Mouse (Mus musculus) midbrain, embryonic 15.5 days (tissue): Measurements from ENCODE around the gene Shroom1. TPM values are rescaled to one million over a fixed set of nuclear protein-coding genes. Genes with fewer than 3 reads are reported as not detected.

Experiments used
- ATAC-seq: fragments of 200-750 bp; cut with Nextera tagmentation; replicated peaks from 2 replicates; pipeline ENCODE4 v1.8.0; 2017; ENCODE audit warnings: moderate TSS enrichment
- H3K27ac ChIP-seq: fragments of 300-500 bp; sonication (generic); 2 replicates; pipeline ENCODE4 v1.5.1; 2015; ENCODE audit warnings: mild to moderate bottlenecking, inconsistent platforms
- H3K27me3 ChIP-seq: fragments of 300-500 bp; sonication (generic); replicated peaks from 2 replicates; pipeline ENCODE4 v1.6.1; 2015; ENCODE audit warnings: inconsistent platforms
- H3K36me3 ChIP-seq: fragments of 300-500 bp; sonication (generic); replicated peaks from 2 replicates; pipeline ENCODE4 v1.6.1; 2015; ENCODE audit warnings: inconsistent platforms
- H3K4me1 ChIP-seq: fragments of 300-500 bp; sonication (generic); 2 replicates; pipeline ENCODE4 v1.6.1; 2015; ENCODE audit warnings: inconsistent platforms
- H3K4me2 ChIP-seq: fragments of 300-500 bp; sonication (generic); 2 replicates; pipeline ENCODE4 v1.6.1; 2015; ENCODE audit warnings: inconsistent platforms, mild to moderate bottlenecking, moderate library complexity
- H3K4me3 ChIP-seq: fragments of 300-500 bp; sonication (generic); 2 replicates; pipeline ENCODE4 v1.5.1; 2015; ENCODE audit warnings: mild to moderate bottlenecking, inconsistent platforms
- H3K9ac ChIP-seq: fragments of 300-500 bp; sonication (generic); 2 replicates; pipeline ENCODE4 v1.6.1; 2015; ENCODE audit warnings: mild to moderate bottlenecking, inconsistent platforms
- H3K9me3 ChIP-seq: fragments of 300-500 bp; sonication (generic); 2 replicates; pipeline ENCODE4 v1.6.1; 2016; ENCODE audit warnings: inconsistent platforms
- WGBS: fragments of 180-500 bp; shearing (Covaris S2); methylation state at CpG from one replicate; pipeline ENCODE4 v1.1.7; 2015; ENCODE audit warnings: mixed read lengths; 5-methylcytosine and 5-hydroxymethylcytosine counted together
- polyA plus RNA-seq: library from polyadenylated mRNA; unstranded; fragments of >200 nt; fragmentation: Nextera tagmentation; extraction: Ambion mirVana; gene quantifications from 2 replicates; pipeline ENCODE4 v1.2.1, GENCODE M21; 2015

The Shroom1 gene
- polyA plus RNA-seq, 1 experiment from 2014 or later: 3.5 TPM

DNA sequence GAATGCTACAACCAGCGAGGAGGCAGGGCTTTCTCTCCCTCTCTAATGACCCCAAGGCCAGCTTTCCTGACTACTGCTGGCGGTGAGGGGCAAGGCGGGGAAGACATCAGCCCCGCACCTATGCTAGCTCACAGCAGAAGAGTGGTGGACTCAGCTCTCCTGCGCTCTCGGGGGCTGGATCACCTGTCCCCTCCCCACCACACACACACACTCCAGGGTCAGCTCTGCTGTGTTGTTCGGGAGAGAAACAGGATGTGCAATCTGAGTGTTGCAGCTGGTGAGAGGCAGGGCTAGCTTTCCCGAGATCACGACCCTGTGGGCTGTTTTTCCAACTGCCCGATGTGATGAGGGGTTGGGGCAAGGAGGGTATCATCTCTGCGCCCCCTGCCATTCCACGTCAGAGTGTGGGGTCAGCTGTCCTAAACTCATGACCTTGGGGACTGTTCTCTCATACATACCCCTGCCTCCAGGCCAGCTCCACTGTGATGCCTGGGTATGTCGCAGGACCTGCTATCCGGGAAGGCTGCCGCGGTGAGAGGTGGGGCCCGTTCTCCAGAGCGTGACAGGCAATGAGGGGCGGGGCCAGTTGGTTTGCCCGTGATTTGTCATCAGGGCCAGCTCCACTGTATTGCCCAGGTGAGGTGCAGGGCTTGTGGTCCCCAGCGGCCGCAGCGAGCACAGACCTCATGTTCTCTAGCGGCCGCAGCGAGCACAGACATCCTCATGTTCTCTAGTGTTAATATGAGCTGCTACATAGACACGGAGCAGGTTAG, 30.0 kb downstream of the Shroom1 start:
- Histone ChIP-seq H3K9ac (peak overlapping the region; percentile 23; the same call in 1 of the 2 replicates), H3K9me3 (no peaks in the 10 kb centered on the region), H3K36me3 (no peaks in the 10 kb centered on the region), H3K4me2 (peak overlapping the region; percentile 54), H3K4me1 (peaks cover 7% of the 10 kb centered on the region), H3K27ac (no peak overlapping the region), H3K27me3 (peaks cover 37% of the 10 kb centered on the region), H3K4me3 (peak overlapping the region; percentile 26)
- WGBS: 12% methylated on average over 27 of the region's 27 CpGs
- peak; percentile 54; the same call in 1 of the 2 replicates for ATAC-seq

DNA sequence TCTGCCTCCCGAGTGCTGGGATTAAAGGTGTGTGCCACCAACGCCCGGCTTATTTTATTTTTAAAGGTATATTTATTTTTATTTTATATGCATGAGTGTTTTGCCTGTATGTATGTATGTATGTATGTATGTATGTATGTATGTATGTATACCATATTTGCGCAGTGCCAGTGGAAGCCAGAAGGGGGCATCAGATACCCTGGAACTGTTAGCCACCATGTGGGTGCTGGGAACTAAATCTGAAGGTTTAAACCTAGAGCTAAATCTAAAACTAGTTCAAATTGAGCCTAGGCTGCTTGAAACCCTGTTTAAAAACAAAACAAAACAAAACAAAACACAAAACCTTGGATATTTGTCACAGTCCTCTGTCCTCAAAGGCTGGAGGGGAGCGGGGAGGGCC, 32.0 kb downstream of the Shroom1 start:
- WGBS: 88% methylated on average over 5 of the region's 5 CpGs
- ATAC-seq: no peak
- no peak overlapping the region for H3K4me3 ChIP-seq
- no peak overlapping the region for H3K27ac ChIP-seq
- H3K9ac ChIP-seq: no peak overlapping the region
- no peaks in the 10 kb centered on the region for H3K9me3 ChIP-seq
- H3K36me3 ChIP-seq: no peaks in the 10 kb centered on the region
- H3K4me2 ChIP-seq: no peak overlapping the region
- H3K27me3 ChIP-seq: peaks cover 28% of the 10 kb centered on the region
- H3K4me1 ChIP-seq: peaks cover 7% of the 10 kb centered on the region

DNA sequence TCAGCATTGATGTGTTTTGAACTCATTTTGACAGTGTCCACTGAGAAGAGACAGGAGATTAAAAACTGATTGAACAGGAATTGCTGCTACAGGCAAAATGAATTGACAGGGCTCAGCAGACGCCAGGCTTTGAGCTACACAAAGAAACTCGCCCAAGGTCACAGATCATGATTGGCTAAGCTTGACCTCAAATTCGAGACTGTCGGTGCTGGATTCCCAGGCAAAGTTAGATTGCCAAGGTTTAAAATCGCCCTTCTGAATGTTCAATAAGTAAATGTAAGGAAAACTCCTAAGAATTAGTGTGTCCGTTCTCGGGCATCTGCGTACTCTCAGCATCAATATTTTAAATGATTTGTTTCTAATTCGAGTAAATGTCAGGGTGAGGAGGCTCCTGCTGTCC, 32.4 kb downstream of the Shroom1 start:
- H3K9me3 ChIP-seq: no peaks in the 10 kb centered on the region
- no peak overlapping the region for H3K4me3 ChIP-seq
- ATAC-seq: no peak
- H3K27me3 ChIP-seq: peaks cover 28% of the 10 kb centered on the region
- H3K4me2 ChIP-seq: no peak overlapping the region
- WGBS: 49% methylated on average over 9 of the region's 9 CpGs
- H3K27ac ChIP-seq: no peak overlapping the region
- H3K4me1 ChIP-seq: peaks cover 7% of the 10 kb centered on the region
- no peak overlapping the region for H3K9ac ChIP-seq
- no peaks in the 10 kb centered on the region for H3K36me3 ChIP-seq

DNA sequence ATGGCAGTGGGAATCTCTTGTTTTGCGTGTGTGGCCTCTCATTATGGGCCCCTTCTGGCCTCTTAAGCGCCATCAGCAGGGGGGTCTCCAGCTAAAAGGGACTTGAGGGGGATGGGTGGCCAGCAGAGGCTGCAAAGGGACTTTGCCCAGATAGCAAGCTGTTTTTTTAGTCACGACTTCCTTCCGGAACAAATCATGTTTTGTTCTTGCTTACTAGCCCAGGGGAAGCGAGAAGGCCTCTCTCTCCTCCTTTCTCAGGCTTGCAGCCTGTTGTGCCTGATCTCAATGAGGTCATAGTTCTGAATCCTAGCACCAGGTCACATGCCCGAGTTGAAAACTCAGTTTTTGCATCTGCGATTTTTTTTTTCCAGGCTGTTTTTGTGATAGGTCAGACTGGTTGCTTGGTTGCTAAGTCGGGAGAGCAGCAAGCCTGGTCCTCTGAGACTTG, 35.0 kb downstream of the Shroom1 start:
- WGBS: 3% methylated on average over 8 of the region's 8 CpGs
- H3K27me3 ChIP-seq: peaks cover 12% of the 10 kb centered on the region; the same call in 1 of the 2 replicates
- H3K27ac ChIP-seq: no peak overlapping the region
- peaks cover 5% of the 10 kb centered on the region for H3K4me1 ChIP-seq
- no peaks in the 10 kb centered on the region for H3K9me3 ChIP-seq
- H3K9ac ChIP-seq: no peak overlapping the region
- no peak for ATAC-seq
- no peak overlapping the region for H3K4me3 ChIP-seq
- no peak overlapping the region for H3K4me2 ChIP-seq
- H3K36me3 ChIP-seq: no peaks in the 10 kb centered on the region

DNA sequence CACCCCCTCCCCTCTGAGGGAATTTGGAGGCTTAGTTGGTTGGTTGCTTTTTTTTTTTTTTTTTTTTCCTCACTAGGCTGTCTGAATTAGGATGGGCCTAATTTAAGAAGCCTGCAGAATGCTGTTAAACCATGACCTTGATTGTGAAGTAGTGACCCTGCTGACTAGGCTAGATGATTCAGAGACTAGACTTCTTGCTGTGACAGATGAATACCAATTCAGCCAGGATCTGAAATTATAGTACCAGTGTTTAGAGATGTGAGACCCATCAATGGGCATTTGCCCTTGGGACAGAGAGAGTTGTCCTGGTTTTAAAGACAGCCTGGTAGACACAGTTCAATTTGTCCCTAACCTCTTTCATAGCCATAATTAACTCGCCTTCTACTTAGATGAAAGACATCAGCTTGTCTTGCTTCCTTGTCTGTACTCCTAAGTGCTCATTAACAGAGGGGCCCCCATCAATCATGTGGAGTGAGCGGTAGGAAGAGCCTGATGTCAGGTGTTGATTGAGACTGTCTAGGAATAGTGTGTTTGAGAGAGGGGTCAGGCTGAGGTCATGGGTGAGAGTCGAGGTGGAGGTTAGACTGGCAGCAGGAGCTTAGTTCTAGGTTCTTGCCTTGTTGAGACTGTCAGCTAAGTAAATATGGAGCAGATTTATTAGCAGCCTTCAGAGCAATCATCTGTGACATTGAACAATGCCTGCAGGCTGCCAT, 36.4 kb downstream of the Shroom1 start:
- H3K9ac ChIP-seq: no peak overlapping the region
- ATAC-seq: no peak
- WGBS: 41% methylated on average over 3 of the region's 3 CpGs

DNA sequence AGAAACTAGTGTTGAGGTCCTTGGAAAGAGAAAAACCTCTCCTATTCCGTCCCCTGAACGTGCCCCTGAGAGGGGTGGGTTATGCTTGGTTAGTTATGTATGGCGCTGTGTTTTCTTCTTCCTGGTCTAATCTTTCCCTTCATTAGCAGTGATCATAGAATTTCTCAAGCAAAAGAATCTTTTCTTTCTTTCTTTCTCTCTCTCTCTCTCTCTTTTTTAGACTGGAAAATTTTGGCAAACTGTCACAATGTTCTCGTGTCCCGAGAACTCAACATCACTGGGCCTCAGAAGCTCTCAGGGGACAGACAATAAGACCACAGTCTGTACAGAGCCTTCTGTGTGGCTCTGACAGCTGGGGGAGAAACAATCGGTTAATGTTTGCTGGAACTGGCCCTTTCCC, 38.4 kb downstream of the Shroom1 start:
- Histone ChIP-seq H3K4me3 (no peak overlapping the region), H3K4me1 (no peaks in the 10 kb centered on the region), H3K27ac (no peak overlapping the region), H3K4me2 (no peak overlapping the region), H3K27me3 (peaks cover 5% of the 10 kb centered on the region; the same call in 1 of the 2 replicates), H3K9ac (no peak overlapping the region), H3K36me3 (no peaks in the 10 kb centered on the region), H3K9me3 (no peaks in the 10 kb centered on the region)
- no peak for ATAC-seq
- 13% methylated on average over 6 of the region's 6 CpGs for WGBS

More for the DNA sequence above, 36.4 kb downstream of the Shroom1 start:
- Histone ChIP-seq H3K27ac (no peak overlapping the region), H3K4me3 (no peak overlapping the region), H3K36me3 (no peaks in the 10 kb centered on the region), H3K4me1 (no peaks in the 10 kb centered on the region), H3K27me3 (peaks cover 9% of the 10 kb centered on the region; the same call in 1 of the 2 replicates), H3K4me2 (no peak overlapping the region), H3K9me3 (no peaks in the 10 kb centered on the region)

DNA sequence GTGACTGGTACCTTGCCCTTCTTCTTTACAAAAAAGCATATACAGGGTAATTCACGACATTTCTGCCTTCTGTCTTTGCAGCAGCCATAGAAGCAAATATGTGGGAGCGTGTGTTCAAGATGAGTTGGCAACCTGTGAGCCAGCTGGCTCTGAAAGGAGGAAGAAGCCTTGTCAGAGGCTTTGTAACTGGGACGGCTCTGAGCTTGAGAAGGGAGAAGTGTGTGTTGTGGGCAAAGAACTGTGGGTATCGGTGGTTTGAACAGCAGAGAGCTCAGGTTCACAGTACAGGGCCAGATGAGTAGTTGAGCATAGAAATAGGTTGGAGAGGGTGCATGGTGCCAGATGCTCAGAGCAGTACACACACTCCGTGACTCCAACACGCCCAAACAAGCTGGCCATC, 39.9 kb downstream of the Shroom1 start:
- H3K27ac ChIP-seq: no peak overlapping the region
- H3K27me3 ChIP-seq: peaks cover 5% of the 10 kb centered on the region; the same call in 1 of the 2 replicates
- H3K4me1 ChIP-seq: no peaks in the 10 kb centered on the region
- H3K9ac ChIP-seq: no peak overlapping the region
- ATAC-seq: no peak
- no peak overlapping the region for H3K4me2 ChIP-seq
- H3K4me3 ChIP-seq: no peak overlapping the region
- no peaks in the 10 kb centered on the region for H3K9me3 ChIP-seq
- 71% methylated on average over 6 of the region's 6 CpGs for WGBS
- H3K36me3 ChIP-seq: no peaks in the 10 kb centered on the region

DNA sequence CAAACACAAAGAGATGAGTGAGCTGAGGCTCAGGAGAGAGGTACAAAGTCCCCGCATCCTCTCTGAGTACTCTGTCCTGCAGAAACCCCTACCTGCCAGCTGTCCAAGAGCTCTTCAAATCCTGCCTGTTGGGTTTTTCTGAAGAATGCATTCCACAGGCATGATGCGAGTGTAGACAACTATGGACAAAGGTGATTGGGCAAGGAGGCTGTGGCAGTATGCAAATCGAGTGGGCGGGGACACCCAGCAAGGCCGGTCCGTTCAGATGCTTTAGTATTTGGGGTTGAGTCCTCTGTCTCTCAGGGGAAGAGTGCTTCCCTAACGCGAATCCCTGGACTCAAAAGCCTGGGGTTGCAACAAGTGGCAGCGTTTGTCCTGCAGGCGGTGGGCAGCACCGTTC, 43.6 kb downstream of the Shroom1 start:
- WGBS: 9% methylated on average over 11 of the region's 11 CpGs
- Histone ChIP-seq H3K4me2 (no peak overlapping the region), H3K4me1 (no peaks in the 10 kb centered on the region), H3K27me3 (peaks cover 5% of the 10 kb centered on the region), H3K9me3 (no peaks in the 10 kb centered on the region), H3K9ac (no peak overlapping the region), H3K4me3 (no peak overlapping the region), H3K36me3 (no peaks in the 10 kb centered on the region), H3K27ac (no peak overlapping the region)
- ATAC-seq: no peak

DNA sequence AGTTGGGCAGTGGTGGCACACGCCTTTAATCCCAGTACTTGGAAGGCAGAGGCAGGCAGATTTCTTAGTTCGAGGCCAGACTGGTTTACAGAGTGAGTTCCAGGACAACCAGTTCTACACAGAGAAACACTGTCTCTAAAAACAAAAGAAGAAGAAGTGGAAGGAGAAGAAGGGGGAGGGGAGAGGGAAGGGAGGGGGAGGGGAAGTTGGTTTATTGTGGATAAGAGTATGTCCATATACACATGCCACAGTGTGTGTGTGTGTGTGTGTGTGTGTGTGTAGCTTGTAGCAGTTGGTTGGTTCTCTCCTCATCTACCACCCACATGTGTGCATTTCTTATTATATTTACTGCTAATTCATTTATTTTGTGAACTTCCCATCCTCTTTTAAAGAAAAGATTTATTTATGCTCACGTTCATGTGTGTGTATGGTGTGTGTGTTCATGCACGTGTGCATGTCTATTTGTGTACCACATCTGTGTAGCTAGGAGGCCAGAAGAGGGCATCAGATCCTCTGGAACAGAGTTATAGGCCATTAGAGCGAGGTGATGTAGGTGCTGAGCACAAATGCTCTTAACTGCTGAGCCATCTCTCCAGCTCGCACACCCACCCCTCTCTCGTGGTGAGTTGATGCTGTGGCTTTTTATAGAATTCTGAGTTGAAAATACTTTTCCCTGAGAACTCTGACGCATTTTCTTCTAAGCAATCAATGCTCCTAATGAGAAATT, 45.2 kb downstream of the Shroom1 start:
- Histone ChIP-seq H3K36me3 (no peaks in the 10 kb centered on the region), H3K9ac (no peak overlapping the region), H3K4me3 (no peak overlapping the region), H3K27me3 (peaks cover 5% of the 10 kb centered on the region), H3K4me1 (no peaks in the 10 kb centered on the region), H3K27ac (no peak overlapping the region), H3K9me3 (no peaks in the 10 kb centered on the region), H3K4me2 (no peak overlapping the region)
- no peak for ATAC-seq
- 83% methylated on average over 8 of the region's 8 CpGs for WGBS

DNA sequence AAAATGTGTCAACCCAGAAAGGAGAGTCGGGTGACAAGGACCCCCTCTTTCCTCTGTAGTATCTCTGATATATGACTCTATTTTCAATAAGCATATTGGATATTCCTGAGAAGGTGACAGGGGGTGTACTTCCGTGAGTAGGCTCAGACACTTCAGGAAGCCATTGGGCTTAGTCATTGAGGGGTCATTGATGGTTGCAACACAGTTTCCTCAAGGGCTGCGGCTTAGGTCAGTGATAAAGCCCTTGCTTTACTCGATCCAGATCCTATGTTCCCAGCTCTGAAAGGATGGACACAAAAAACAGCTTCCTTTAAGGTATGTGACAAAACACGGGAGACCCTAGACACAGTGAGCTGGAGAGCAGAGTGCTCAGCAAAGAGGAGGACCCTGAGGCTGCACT, 46.7 kb downstream of the Shroom1 start:
- Histone ChIP-seq H3K4me1 (no peaks in the 10 kb centered on the region), H3K36me3 (no peaks in the 10 kb centered on the region), H3K9ac (no peak overlapping the region), H3K27me3 (no peaks in the 10 kb centered on the region; the same call in 1 of the 2 replicates), H3K9me3 (no peaks in the 10 kb centered on the region), H3K4me2 (no peak overlapping the region), H3K4me3 (no peak overlapping the region), H3K27ac (no peak overlapping the region)
- ATAC-seq: no peak
- 87% methylated on average over 5 of the region's 5 CpGs for WGBS

DNA sequence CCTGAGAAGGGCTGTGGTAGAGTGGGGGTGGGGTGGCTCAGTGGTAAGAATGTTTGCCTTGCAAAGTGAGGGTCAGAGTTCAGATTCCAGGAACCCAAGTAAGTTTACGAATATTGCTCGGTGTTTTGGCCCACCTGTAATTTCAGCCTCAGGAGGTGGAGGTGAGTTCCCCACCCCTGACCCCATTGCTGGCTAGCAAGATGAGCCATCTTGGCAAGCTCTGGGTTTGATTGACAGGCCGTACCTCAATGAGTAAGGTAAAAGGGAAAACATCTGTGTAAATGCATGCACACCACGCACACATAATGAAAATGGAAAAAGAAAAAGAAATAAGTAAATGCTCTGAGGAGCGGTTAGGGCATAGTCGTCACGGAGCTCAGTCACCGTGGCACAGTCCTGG, 47.4 kb downstream of the Shroom1 start:
- Histone ChIP-seq H3K4me2 (no peak overlapping the region), H3K27me3 (no peaks in the 10 kb centered on the region; the same call in 1 of the 2 replicates), H3K9me3 (no peaks in the 10 kb centered on the region), H3K4me1 (no peaks in the 10 kb centered on the region), H3K36me3 (no peaks in the 10 kb centered on the region), H3K9ac (no peak overlapping the region), H3K27ac (no peak overlapping the region), H3K4me3 (no peak overlapping the region)
- ATAC-seq: no peak
- 95% methylated on average over 8 of the region's 8 CpGs for WGBS

DNA sequence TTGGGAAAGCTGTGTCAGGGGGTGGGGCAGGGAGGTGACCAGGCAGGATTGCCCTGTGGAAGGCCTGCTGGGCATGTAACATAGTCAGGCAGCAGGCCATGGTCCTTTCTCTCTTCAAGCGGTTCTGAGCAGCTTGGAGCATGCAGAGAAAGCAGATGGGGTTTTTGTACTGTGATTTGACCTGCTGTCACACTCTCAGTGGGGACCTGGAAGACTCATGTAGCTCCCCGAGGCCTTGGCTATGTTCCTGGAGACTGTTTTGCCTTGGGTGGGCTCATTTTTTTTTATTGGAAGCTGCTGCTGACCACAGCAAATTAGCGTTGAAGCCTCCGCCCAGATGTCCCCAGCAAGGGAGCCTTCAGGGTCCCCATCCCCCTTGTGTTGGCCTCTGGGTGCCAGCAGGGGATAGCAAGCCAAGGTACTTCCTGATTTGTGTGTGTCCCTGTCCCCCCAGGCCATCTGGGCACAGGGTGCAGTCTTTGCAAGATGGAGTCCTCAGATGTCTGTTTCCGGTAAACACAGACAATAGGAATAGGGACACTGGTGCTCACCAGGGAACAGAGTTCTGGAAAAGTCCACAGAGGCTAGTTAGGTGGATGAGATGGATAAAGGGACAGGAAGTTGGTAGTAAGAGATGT, 48.1 kb downstream of the Shroom1 start:
- Histone ChIP-seq H3K27ac (no peak overlapping the region), H3K9ac (no peak overlapping the region), H3K4me1 (no peaks in the 10 kb centered on the region), H3K36me3 (no peaks in the 10 kb centered on the region), H3K9me3 (no peaks in the 10 kb centered on the region), H3K27me3 (no peaks in the 10 kb centered on the region; the same call in 1 of the 2 replicates), H3K4me3 (no peak overlapping the region), H3K4me2 (no peak overlapping the region)
- WGBS: 54% methylated on average over 5 of the region's 5 CpGs
- no peak for ATAC-seq
